Mouse (Mus musculus) myocyte (in vitro differentiated cells): ENCODE measurements around the gene Ythdf1. TPM values are rescaled to one million over a fixed set of nuclear protein-coding genes. Genes with fewer than 3 reads are reported as not detected.

Experiments used
- H3K27me3 ChIP-seq: one replicate; pipeline ENCODE4 v1.6.1; 2011; ENCODE audit not compliant: control insufficient read depth, insufficient read depth, insufficient read length
- H3K36me3 ChIP-seq: one replicate; pipeline ENCODE4 v1.6.1; 2011; ENCODE audit not compliant: control insufficient read depth, insufficient read depth
- H3K4me2 ChIP-seq: one replicate; pipeline ENCODE4 v1.6.1; 2011; ENCODE audit warnings: low read depth, control low read depth
- H3K4me3 ChIP-seq: one replicate; pipeline ENCODE4 v1.5.1; 2011; ENCODE audit warnings: mild to moderate bottlenecking, control low read depth, moderate library complexity
- H3K79me2 ChIP-seq: one replicate; pipeline ENCODE4 v1.6.1; 2011; ENCODE audit not compliant: control insufficient read depth, insufficient read depth
- H3ac ChIP-seq: one replicate; pipeline ENCODE4 v1.6.1; 2011; ENCODE audit not compliant: control insufficient read depth, insufficient read length
- CEBPB ChIP-seq: IDR thresholded peaks from 2 replicates; pipeline ENCODE4 v1.6.1; 2011; ENCODE audit warnings: mild to moderate bottlenecking, moderate library complexity; ENCODE audit not compliant: poor library complexity, insufficient read depth, severe bottlenecking
- E2F4 ChIP-seq: IDR thresholded peaks from one replicate; pipeline ENCODE4 v1.6.1; 2011; ENCODE audit warnings: mild to moderate bottlenecking, control low read depth, moderate library complexity; ENCODE audit not compliant: insufficient read depth
- MAX ChIP-seq: IDR thresholded peaks from one replicate; pipeline ENCODE4 v1.6.1; 2011; ENCODE audit warnings: low read depth, mild to moderate bottlenecking, control low read depth
- MYOD1 ChIP-seq, 3 experiments: IDR thresholded peaks; one replicate each; pipeline ENCODE4 v1.6.1; 2011; ENCODE audit warnings: control low read depth in 2 of 3, low read depth in 2 of 3, mild to moderate bottlenecking in 2 of 3, moderate library complexity in 1 of 3; ENCODE audit not compliant: insufficient read length in 2 of 3, control insufficient read depth in 1 of 3
- MYOG ChIP-seq, 3 experiments: IDR thresholded peaks; one replicate each; pipeline ENCODE4 v1.6.1; 2011; ENCODE audit warnings: control low read depth in 2 of 3, low read depth in 2 of 3, mild to moderate bottlenecking in 2 of 3; ENCODE audit not compliant: insufficient read length in 2 of 3, control insufficient read depth in 1 of 3, insufficient read depth in 1 of 3
- POLR2A ChIP-seq: IDR thresholded peaks from one replicate; pipeline ENCODE4 v1.6.1; 2011; ENCODE audit warnings: low read depth, mild to moderate bottlenecking, control low read depth, moderate library complexity; ENCODE audit not compliant: insufficient read length
- POLR2AphosphoS2 ChIP-seq: IDR thresholded peaks from one replicate; pipeline ENCODE4 v1.6.1; 2011; ENCODE audit warnings: low read depth, control low read depth; ENCODE audit not compliant: insufficient read length
- REST ChIP-seq: IDR thresholded peaks from one replicate; pipeline ENCODE4 v1.6.1; 2011; ENCODE audit warnings: mild to moderate bottlenecking, control low read depth, moderate library complexity; ENCODE audit not compliant: insufficient read depth, insufficient read length
- SRF ChIP-seq: IDR thresholded peaks from one replicate; pipeline ENCODE4 v1.6.1; 2011; ENCODE audit warnings: low read depth; ENCODE audit not compliant: control insufficient read depth, insufficient read length
- TCF12 ChIP-seq: IDR thresholded peaks from one replicate; pipeline ENCODE4 v1.6.1; 2011; ENCODE audit warnings: mild to moderate bottlenecking, control low read depth; ENCODE audit not compliant: poor library complexity, insufficient read depth, severe bottlenecking
- TCF3 ChIP-seq: IDR thresholded peaks from one replicate; pipeline ENCODE4 v1.6.1; 2011; ENCODE audit warnings: low read depth, control low read depth; ENCODE audit not compliant: insufficient read length
- USF1 ChIP-seq: IDR thresholded peaks from one replicate; pipeline ENCODE4 v1.6.1; 2011; ENCODE audit warnings: low read depth, mild to moderate bottlenecking, control low read depth, moderate library complexity
- polyA plus RNA-seq: library from polyadenylated mRNA; unstranded; fragments of >200 nt; fragmentation: generic; extraction: Trizol; gene quantifications from one replicate; pipeline ENCODE4 v1.2.1, GENCODE M21; 2012; ENCODE audit warnings: missing spikeins

Gene Ythdf1
- polyA plus RNA-seq, 1 experiment: 34.5 TPM

DNA sequence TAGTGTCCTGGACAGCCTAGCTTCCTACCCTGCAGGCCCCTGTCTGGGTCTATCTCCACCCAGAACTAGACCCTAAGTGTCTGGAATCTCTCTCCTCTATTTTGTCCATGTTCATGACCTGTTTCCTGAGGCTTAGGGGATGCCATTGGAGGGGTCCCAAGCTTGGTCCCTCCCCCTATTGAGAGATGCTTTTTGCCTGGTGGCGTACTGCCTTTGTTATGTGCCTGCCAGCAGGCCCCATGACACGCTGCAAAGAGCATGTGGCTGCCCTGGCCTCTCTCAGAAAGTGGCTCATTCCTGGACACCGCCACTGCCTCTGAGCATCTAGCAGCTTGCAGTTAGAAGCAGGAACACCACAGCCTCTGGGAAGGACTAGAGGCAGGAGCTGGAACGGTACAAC, 8.0 kb upstream of the Ythdf1 start, which contains the start of gene Birc7:
Gene Birc7, plus strand, starts transcription at position 301 of the 400 bp plus-strand sequence.
- Histone ChIP-seq H3K36me3 (no peaks in the 10 kb centered on the region), H3K79me2 (no peaks in the 10 kb centered on the region), H3K4me2 (no peak within 1 kb of the TSS), H3ac (no peak within 1 kb of the TSS), H3K4me3 (no peak within 1 kb of the TSS), H3K27me3 (peaks cover 47% of the 10 kb centered on the region)
- TF ChIP-seq MYOG (IDR thresholded peaks at IDR 0.05; ENCODE audit: control insufficient read depth in 1 of 3, insufficient read depth in 1 of 3, insufficient read length in 2 of 3, low read depth in 2 of 3) (no peak), CEBPB (no peak), POLR2AphosphoS2 (no peak), MAX (no peak), TCF12 (no peak), SRF (no peak), E2F4 (no peak), REST (no peak)

DNA sequence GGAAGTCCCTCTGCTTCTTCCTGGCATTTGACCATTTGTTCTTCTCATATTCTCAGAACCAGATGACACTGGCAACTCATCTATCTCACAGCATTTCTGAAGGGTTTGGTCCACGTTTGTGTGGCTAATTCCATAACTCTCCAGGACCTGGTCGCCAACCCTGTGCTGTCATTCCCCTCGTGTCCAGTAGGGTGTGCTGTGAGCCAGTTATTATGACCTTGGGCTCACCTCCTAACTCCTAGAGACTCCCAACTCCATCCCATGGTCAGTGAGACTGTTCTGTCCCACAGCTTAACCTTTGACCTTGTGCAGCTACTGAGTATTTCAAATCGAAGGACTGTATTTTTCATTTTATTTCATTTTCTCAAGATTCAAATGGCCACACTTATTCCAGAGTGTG, 4.4 kb upstream of the Ythdf1 start:
- TF ChIP-seq MYOG (IDR thresholded peaks at IDR 0.05; ENCODE audit: control insufficient read depth in 1 of 3, insufficient read depth in 1 of 3, insufficient read length in 2 of 3, low read depth in 2 of 3): no peak
- no peak for TF ChIP-seq SRF
- TF ChIP-seq MAX: no peak
- no peak for TF ChIP-seq MYOD1 (IDR thresholded peaks at IDR 0.05; ENCODE audit: control insufficient read depth in 1 of 3, insufficient read length in 2 of 3, low read depth in 2 of 3)
- no peak for TF ChIP-seq TCF12
- TF ChIP-seq USF1: no peak
- TF ChIP-seq POLR2A: no peak
- TF ChIP-seq CEBPB: no peak
- TF ChIP-seq REST: no peak
- Histone ChIP-seq H3K79me2 (peaks cover 4% of the 10 kb centered on the region), H3K36me3 (no peaks in the 10 kb centered on the region), H3K27me3 (peaks cover 21% of the 10 kb centered on the region), H3ac (no peak overlapping the region), H3K4me2 (no peak overlapping the region), H3K4me3 (no peak overlapping the region)

DNA sequence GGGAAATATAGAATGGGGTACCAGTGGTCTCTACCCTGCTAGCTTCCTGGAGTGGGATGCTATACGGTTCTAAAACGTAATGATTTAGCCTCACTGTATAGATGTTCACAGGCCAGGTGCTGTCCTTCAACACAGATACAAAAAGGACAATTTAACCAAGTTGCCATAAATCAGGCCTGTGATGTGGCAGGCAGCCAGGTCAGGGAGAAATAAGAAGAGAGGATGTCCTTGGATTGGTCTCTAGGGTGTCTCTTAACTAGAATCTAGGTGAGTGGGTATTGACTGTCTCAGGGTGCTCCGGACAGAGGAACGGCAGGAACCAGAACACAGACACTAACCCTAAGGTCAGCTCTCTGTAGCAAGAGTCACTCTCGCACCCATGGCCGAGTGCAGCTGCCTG, 2.0 kb upstream of the Ythdf1 start:
- Histone ChIP-seq H3K36me3 (peaks cover 12% of the 10 kb centered on the region), H3K27me3 (peaks cover 5% of the 10 kb centered on the region), H3ac (no peak overlapping the region), H3K4me3 (no peak overlapping the region), H3K4me2 (no peak overlapping the region), H3K79me2 (peaks cover 28% of the 10 kb centered on the region)
- TF ChIP-seq REST (no peak), TCF12 (no peak), POLR2A (no peak), TCF3 (no peak), MAX (no peak), SRF (no peak), MYOG (IDR thresholded peaks at IDR 0.05; ENCODE audit: control insufficient read depth in 1 of 3, insufficient read depth in 1 of 3, insufficient read length in 2 of 3, low read depth in 2 of 3) (no peak), CEBPB (no peak), USF1 (no peak), E2F4 (no peak), POLR2AphosphoS2 (no peak), MYOD1 (IDR thresholded peaks at IDR 0.05; ENCODE audit: control insufficient read depth in 1 of 3, insufficient read length in 2 of 3, low read depth in 2 of 3) (no peak)

DNA sequence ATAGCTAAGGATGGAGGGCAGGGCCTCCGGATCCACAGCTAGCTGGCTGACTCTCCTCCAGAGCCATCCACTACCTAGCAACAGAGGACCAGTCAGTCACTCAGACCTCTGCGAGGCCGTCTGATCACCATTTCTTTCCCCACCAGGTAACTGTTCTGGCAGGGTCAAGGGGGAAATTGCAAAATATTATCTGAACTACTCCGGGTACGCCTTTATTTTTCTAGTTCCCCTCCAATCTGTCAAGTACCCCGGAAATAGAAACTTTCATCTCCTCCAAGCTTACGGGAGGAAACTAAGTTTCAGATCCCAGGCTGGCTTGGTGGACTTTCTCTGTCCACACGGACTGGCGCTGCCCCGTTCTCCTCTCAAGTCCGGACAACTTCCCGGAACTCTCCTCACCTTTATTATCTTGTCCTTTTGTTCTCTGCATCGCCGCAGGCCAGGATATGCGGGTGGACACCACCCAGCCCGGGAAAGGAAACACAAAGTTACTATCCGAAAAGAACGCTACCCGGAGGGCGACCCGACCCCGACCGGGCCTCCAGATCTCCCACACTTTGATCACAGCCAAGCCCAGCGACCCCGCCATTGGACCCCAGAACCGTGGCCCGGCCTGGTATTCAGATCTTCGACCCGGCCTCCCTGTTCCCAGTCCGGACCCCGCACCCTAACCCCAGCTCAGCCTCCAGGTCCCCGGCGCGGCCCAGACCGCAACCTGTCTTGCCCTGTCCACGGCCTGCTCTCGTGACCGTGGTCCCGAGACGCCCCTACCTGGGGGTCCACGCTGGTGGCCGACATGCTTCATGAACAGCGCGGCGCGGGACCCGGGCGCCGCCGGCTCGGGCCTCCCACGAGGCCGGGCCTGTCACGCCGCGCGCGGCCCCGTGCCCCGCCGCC, 588 bp downstream of the Ythdf1 start:
- peaks cover 34% of the 10 kb centered on the region for H3K36me3 ChIP-seq
- peak overlapping the region; percentile 90 for H3K4me2 ChIP-seq
- TF ChIP-seq USF1 (no peak), E2F4 (no peak), MAX (no peak), TCF3 (no peak), CEBPB (no peak), POLR2AphosphoS2 (no peak), MYOD1 (IDR thresholded peaks at IDR 0.05; ENCODE audit: control insufficient read depth in 1 of 3, insufficient read length in 2 of 3, low read depth in 2 of 3) (no peak), MYOG (IDR thresholded peaks at IDR 0.05; ENCODE audit: control insufficient read depth in 1 of 3, insufficient read depth in 1 of 3, insufficient read length in 2 of 3, low read depth in 2 of 3) (no peak), SRF (no peak), POLR2A (no peak), REST (no peak), TCF12 (no peak)
- H3K4me3 ChIP-seq: peak overlapping the region; percentile 58
- peak overlapping the region; percentile 18 for H3ac ChIP-seq
- peaks cover 5% of the 10 kb centered on the region for H3K27me3 ChIP-seq
- H3K79me2 ChIP-seq: peaks cover 54% of the 10 kb centered on the region
